Mouse (Mus musculus) C2C12 (cell line): ENCODE data around the gene Med12l. TPM values are rescaled to one million over a fixed set of nuclear protein-coding genes. Genes with fewer than 3 reads are reported as not detected.

Experiments
- H3K27me3 ChIP-seq: one replicate; pipeline ENCODE4 v1.6.1; 2011; ENCODE audit not compliant: control insufficient read depth, insufficient read depth, insufficient read length
- H3K36me3 ChIP-seq: one replicate; pipeline ENCODE4 v1.6.1; 2011; ENCODE audit not compliant: control insufficient read depth, insufficient read depth
- H3K4me3 ChIP-seq: one replicate; pipeline ENCODE4 v1.5.1; 2011; ENCODE audit warnings: mild to moderate bottlenecking, control low read depth; ENCODE audit not compliant: poor library complexity, insufficient read depth, severe bottlenecking
- H3K79me2 ChIP-seq: one replicate; pipeline ENCODE4 v1.6.1; 2011; ENCODE audit not compliant: control insufficient read depth, insufficient read depth
- H3K79me3 ChIP-seq: one replicate; pipeline ENCODE4 v1.6.1; 2011; ENCODE audit warnings: low read depth, control low read depth
- H3ac ChIP-seq: one replicate; pipeline ENCODE3; 2011; ENCODE audit warnings: low read depth; ENCODE audit not compliant: control insufficient read depth, insufficient read length
- CEBPB ChIP-seq: IDR thresholded peaks from one replicate; pipeline ENCODE4 v1.6.1; 2011; ENCODE audit warnings: low read depth, mild to moderate bottlenecking, control low read depth, moderate library complexity
- CTCF ChIP-seq: IDR thresholded peaks from one replicate; pipeline ENCODE4 v1.5.1; 2011; ENCODE audit not compliant: control insufficient read depth, insufficient read depth, insufficient read length
- FOSL1 ChIP-seq: IDR thresholded peaks from one replicate; pipeline ENCODE4 v1.8.0; 2011; ENCODE audit warnings: mild to moderate bottlenecking, low read length; ENCODE audit not compliant: poor library complexity, insufficient read depth, severe bottlenecking
- MAX ChIP-seq: IDR thresholded peaks from one replicate; pipeline ENCODE4 v1.6.1; 2011; ENCODE audit warnings: mild to moderate bottlenecking, control low read depth
- MYOD1 ChIP-seq: IDR thresholded peaks from one replicate; pipeline ENCODE4 v1.6.1; 2011; ENCODE audit warnings: low read depth; ENCODE audit not compliant: control insufficient read depth, insufficient read length
- MYOG ChIP-seq: IDR thresholded peaks from one replicate; pipeline ENCODE4 v1.6.1; 2011; ENCODE audit not compliant: control insufficient read depth, insufficient read length; ENCODE audit errors: extremely low read depth
- USF1 ChIP-seq: IDR thresholded peaks from one replicate; pipeline ENCODE4 v1.6.1; 2011; ENCODE audit warnings: low read depth, mild to moderate bottlenecking, control low read depth, moderate library complexity
- polyA plus RNA-seq: library from polyadenylated mRNA; unstranded; fragments of >200 nt; fragmentation: generic; extraction: Trizol; gene quantifications from one replicate; pipeline ENCODE4 v1.2.1, GENCODE M21; 2012; ENCODE audit warnings: missing spikeins

The Med12l gene
- polyA plus RNA-seq, 1 experiment, result not detected

DNA sequence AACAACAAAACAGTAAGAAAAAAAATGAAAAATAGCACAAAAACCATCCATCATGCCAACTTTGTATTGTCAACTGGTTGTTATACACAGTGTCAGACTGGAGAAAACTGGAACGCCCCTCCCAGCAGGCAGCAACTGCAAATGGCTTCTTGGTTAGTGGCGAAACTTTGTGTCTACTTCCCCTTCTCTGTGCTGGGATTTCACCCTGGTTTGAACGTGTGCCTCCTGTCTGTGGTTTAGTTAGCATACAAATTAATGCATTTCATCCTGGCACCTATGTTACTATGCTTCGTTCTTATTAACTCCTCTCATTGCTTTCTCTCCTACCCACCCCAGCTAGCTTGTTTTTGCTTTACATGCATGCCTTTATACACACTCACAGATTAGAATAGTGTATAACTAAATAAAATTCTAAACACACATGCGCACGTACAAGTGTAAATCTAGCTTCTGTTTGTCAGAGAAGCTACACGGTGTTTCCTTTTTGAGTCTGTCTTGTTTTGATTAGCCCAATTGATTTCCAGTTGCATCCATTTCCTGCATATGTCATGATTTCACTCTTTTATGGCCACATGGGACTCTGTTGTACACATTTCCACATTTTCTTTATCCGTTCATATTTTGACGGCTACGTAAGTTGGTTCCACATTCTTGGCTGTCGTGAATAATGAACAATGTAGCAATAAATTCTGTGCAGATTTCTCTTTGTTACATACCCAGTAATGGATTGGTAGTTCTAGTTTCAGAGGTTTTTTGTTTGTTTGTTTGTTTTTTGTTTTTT, 336.2 kb downstream of the Med12l start:
- H3K27me3 ChIP-seq, result no peaks in the 10 kb centered on the region
- H3ac ChIP-seq, result no peak overlapping the region
- no peaks in the 10 kb centered on the region for H3K79me2 ChIP-seq
- no peaks in the 10 kb centered on the region for H3K36me3 ChIP-seq
- H3K79me3 ChIP-seq, result no peaks in the 10 kb centered on the region
- no peak overlapping the region for H3K4me3 ChIP-seq
- TF ChIP-seq CEBPB (no peak), MYOG (no peak), FOSL1 (no peak), CTCF (no peak), MAX (no peak), USF1 (no peak), MYOD1 (no peak)

DNA sequence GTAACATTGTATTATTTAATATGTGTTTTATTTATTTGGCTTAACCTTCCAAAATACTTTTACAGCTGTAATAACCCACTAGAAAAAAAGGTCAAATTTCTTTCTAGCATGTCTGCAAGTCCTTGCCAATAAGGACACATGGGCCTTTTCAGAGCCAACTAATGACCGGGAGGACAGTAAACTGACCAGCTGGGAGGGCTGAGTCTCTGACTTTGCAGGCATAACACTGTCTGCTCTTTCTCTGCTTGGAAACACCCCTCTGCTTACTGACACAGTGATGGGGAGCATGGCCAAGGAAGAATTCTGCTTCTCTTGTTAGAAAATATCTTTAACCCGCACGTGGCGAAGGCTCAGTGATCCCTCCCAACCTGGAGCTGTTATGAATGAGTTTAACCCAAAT, 337.4 kb downstream of the Med12l start:
- TF ChIP-seq FOSL1 (no peak), MYOD1 (no peak), USF1 (no peak), MYOG (no peak), MAX (no peak), CEBPB (no peak), CTCF (no peak)
- no peak overlapping the region for H3ac ChIP-seq
- H3K27me3 ChIP-seq, result no peaks in the 10 kb centered on the region
- H3K79me3 ChIP-seq, result no peaks in the 10 kb centered on the region
- H3K4me3 ChIP-seq, result no peak overlapping the region
- no peaks in the 10 kb centered on the region for H3K36me3 ChIP-seq
- no peaks in the 10 kb centered on the region for H3K79me2 ChIP-seq

DNA sequence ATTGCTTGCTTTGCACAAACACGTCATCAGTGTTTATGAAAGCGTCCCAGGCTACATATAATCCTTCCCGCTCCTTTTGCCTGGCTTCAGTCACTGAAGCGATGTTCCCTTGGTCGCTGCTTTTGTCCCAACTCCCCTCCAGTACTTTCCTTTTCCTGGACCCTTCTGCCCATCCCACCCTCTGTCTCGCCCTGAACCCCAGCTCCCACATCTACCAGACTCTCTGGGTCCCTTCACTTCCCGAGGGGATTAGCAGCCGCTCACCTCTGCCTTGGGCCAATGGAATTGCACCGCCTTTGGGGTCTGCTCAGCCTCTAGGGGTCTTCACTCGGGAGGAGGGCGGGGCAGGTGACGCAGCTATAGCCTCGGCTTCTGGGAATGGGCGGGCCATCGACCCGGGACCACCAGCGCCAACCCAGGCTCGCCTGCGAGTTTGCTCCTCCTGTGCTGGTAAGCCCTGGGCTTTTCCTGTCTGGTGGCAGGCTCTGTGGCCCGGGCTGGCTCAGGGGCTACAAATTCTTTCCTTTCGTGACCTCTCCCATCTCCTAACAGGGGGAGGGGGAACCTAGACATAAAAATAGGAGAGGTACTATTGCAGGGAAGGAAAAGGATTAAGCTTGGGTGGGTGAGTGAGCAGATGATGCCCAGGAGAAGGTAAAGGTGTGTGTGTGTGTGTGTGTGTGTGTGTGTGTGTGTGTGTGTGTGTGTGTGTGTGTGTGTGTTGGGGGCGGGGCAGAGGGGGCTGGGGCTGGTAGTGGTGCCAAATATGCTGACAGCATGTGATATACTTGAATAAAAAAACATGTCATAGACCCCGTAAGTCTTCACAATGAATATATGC, 338.7 kb downstream of the Med12l start, which contains the start of gene Igsf10:
Igsf10 (minus strand) TSS at position 330 of the 841 bp plus-strand sequence.
- Histone ChIP-seq H3K27me3 (no peaks in the 10 kb centered on the region), H3ac (no peak within 1 kb of the TSS), H3K36me3 (no peaks in the 10 kb centered on the region), H3K79me3 (no peaks in the 10 kb centered on the region), H3K79me2 (no peaks in the 10 kb centered on the region), H3K4me3 (no peak within 1 kb of the TSS)
- no peak for TF ChIP-seq MAX
- no peak for TF ChIP-seq CEBPB
- no peak for TF ChIP-seq FOSL1
- TF ChIP-seq CTCF, result no peak
- TF ChIP-seq MYOG, result no peak
- no peak for TF ChIP-seq MYOD1
- no peak for TF ChIP-seq USF1

DNA sequence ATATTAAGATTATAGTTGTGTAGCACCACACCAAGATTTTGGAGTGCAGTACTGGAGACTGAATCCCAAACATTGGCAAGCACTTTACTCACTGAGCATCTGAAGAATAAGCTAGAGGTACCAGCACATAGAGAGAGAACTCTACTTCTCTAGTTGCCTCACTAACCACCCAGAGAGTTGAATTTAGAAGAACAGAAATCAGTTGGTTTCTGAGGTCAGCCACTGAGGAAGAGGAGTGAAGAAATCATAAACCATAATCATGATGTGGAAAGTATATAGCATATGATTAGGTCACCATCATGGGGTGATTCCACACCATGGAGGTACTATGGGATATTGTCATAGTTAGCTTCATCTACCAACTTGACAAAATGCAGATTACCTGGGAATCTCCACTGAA, 346.1 kb downstream of the Med12l start:
- Histone ChIP-seq H3K36me3 (no peaks in the 10 kb centered on the region), H3K4me3 (no peak overlapping the region), H3K27me3 (no peaks in the 10 kb centered on the region), H3K79me2 (no peaks in the 10 kb centered on the region), H3K79me3 (no peaks in the 10 kb centered on the region), H3ac (no peak overlapping the region)
- no peak for TF ChIP-seq MYOD1
- no peak for TF ChIP-seq USF1
- TF ChIP-seq MYOG, result no peak
- TF ChIP-seq CTCF, result no peak
- no peak for TF ChIP-seq MAX
- TF ChIP-seq CEBPB, result no peak
- TF ChIP-seq FOSL1, result no peak

DNA sequence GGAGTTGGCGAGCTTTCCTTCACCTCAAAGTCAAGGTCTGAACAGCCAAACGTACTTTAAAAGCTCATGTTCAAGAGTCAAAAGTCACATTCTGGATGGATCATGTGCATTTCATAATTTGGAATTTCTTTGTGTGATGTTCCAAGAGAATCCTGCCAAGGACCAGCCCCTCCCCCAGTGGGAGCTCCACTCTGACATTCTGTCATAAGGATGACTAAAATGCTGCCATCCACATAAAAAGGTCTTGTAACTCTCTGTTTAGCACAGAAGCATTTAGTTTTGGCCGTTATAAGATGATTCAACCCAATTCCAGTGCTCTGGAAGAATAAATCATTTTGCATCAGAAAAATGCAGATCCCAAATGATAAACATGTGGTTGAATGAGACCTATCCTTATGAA, 348.5 kb downstream of the Med12l start:
- Histone ChIP-seq H3K79me2 (no peaks in the 10 kb centered on the region), H3K36me3 (no peaks in the 10 kb centered on the region), H3K79me3 (no peaks in the 10 kb centered on the region), H3K4me3 (no peak overlapping the region), H3K27me3 (no peaks in the 10 kb centered on the region), H3ac (no peak overlapping the region)
- TF ChIP-seq USF1 (no peak), MYOG (no peak), CTCF (no peak), MYOD1 (no peak), FOSL1 (no peak), CEBPB (no peak), MAX (no peak)
